Mouse (Mus musculus) c-Kit-negative CD71-positive TER-119-positive erythroid progenitor cells, embryonic 14.5 days (primary cell): Measurements from ENCODE around the gene Nckap5.

Experiments used
- DNase-seq: peaks from one replicate; pipeline ENCODE4 v3.0.0-alpha.2; 2013; ENCODE audit warnings: low read depth, low spot score

The Nckap5 gene

GRCm38 (mm10) chr1:126481459-126482228, 349.0 kb downstream of the Nckap5 start:
- DNase-seq = no peak

- no peak for DNase-seq
Measured at GRCm38 (mm10) chr1:126473044-126473443, 357.6 kb downstream of the Nckap5 start.

- no peak for DNase-seq
Measured at GRCm38 (mm10) chr1:126471419-126471818, 359.2 kb downstream of the Nckap5 start.

- no peak for DNase-seq
Measured at GRCm38 (mm10) chr1:126470883-126471282, 359.7 kb downstream of the Nckap5 start.

GRCm38 (mm10) chr1:126469818-126470544, 360.6 kb downstream of the Nckap5 start:
- DNase-seq = no peak

GRCm38 (mm10) chr1:126461527-126462354, 368.9 kb downstream of the Nckap5 start:
- no peak for DNase-seq

- no peak for DNase-seq
Measured at GRCm38 (mm10) chr1:126457739-126458138, 372.9 kb downstream of the Nckap5 start.

- no peak for DNase-seq
Measured at GRCm38 (mm10) chr1:126454504-126455173, 376.0 kb downstream of the Nckap5 start.

- DNase-seq = no peak
Measured at GRCm38 (mm10) chr1:126451472-126451871, 379.1 kb downstream of the Nckap5 start.

- no peak for DNase-seq
Measured at GRCm38 (mm10) chr1:126449424-126449823, 381.2 kb downstream of the Nckap5 start.

- no peak for DNase-seq
Measured at GRCm38 (mm10) chr1:126443890-126444289, 386.7 kb downstream of the Nckap5 start.

GRCm38 (mm10) chr1:126442723-126443122, 387.9 kb downstream of the Nckap5 start:
- DNase-seq = no peak

GRCm38 (mm10) chr1:126438000-126438572, 392.5 kb downstream of the Nckap5 start:
- no peak for DNase-seq

- DNase-seq = no peak
Measured at GRCm38 (mm10) chr1:126436937-126437667, 393.5 kb downstream of the Nckap5 start.

- no peak for DNase-seq
Measured at GRCm38 (mm10) chr1:126432285-126432684, 398.3 kb downstream of the Nckap5 start.

- DNase-seq = no peak
Measured at GRCm38 (mm10) chr1:126431594-126431993, 399.0 kb downstream of the Nckap5 start.

GRCm38 (mm10) chr1:126411426-126411825, 419.2 kb downstream of the Nckap5 start:
- DNase-seq = no peak

GRCm38 (mm10) chr1:126407886-126408285, 422.7 kb downstream of the Nckap5 start:
- DNase-seq = no peak

GRCm38 (mm10) chr1:126405543-126405942, 425.1 kb downstream of the Nckap5 start:
- no peak for DNase-seq

GRCm38 (mm10) chr1:126403970-126404369, 426.6 kb downstream of the Nckap5 start:
- DNase-seq = no peak
